Mouse (Mus musculus): ENCODE measurements around the gene Kirrel.

DNA sequence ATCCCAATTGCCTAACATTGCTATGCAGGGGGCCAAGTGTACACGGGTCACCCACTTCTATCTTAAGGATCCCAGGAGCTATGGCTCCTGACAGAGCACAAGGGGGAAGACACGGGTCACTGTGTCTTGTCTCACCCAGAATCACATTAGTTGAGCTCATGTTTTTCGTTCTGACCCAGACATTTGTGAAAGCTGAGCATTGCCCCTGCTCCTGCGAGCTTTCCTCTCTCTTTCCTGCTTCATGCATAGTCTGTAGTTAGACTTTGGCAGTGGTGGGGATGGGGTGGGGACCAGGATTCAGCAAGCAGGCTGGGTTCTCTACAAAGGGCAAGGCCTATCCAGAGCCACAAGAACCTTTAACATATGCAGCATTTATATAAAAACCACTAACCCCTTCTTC is 94.8 kb downstream of the Kirrel start:
- TF ChIP-seq TCF12 (IDR thresholded peaks at IDR 0.05; ENCODE audit: insufficient read depth, poor library complexity, severe bottlenecking): no peak
- TF ChIP-seq MAX (IDR thresholded peaks at IDR 0.05; ENCODE audit: low read depth): no peak
- no peak for TF ChIP-seq POLR2A (IDR thresholded peaks at IDR 0.05; ENCODE audit: insufficient read length, low read depth)
- no peak for TF ChIP-seq CEBPB (IDR thresholded peaks at IDR 0.05; ENCODE audit: insufficient read depth, poor library complexity, severe bottlenecking)
- TF ChIP-seq E2F4 (IDR thresholded peaks at IDR 0.05; ENCODE audit: insufficient read depth): no peak
- no peak for TF ChIP-seq USF1 (IDR thresholded peaks at IDR 0.05; ENCODE audit: low read depth)
- TF ChIP-seq POLR2AphosphoS2 (IDR thresholded peaks at IDR 0.05; ENCODE audit: insufficient read length, low read depth): no peak
- no peak for TF ChIP-seq MYOD1 (IDR thresholded peaks at IDR 0.05; ENCODE audit: control insufficient read depth in 1 of 3, insufficient read length in 2 of 3, low read depth in 2 of 3)
- TF ChIP-seq SRF (IDR thresholded peaks at IDR 0.05; ENCODE audit: control insufficient read depth, insufficient read length, low read depth): no peak
- no peak for TF ChIP-seq MYOG (IDR thresholded peaks at IDR 0.05; ENCODE audit: control insufficient read depth in 1 of 3, insufficient read depth in 1 of 3, insufficient read length in 2 of 3, low read depth in 2 of 3)

Measured in myocyte (in vitro differentiated cells).